Mouse (Mus musculus) lung, adult 2 months (tissue): ENCODE measurements around the gene Zfp609. TPM values are rescaled to one million over a fixed set of nuclear protein-coding genes. Genes with fewer than 3 reads are reported as not detected.
"Not testable (repeated sequence)": the region's sequence is repeated elsewhere in the genome, so short reads cannot be mapped to it uniquely, and the experiment has no call there.

Source experiments
- DNase-seq: peaks from one replicate; pipeline ENCODE4 v3.0.0; 2022
- H3K4me1 ChIP-seq: fragments of 200-500 bp; 2 replicates; pipeline ENCODE4 v1.6.1; 2011; ENCODE audit warnings: low read length; ENCODE audit not compliant: control insufficient read depth, insufficient read depth
- H3K4me3 ChIP-seq: fragments of 200-500 bp; replicated peaks from 2 replicates; pipeline ENCODE3; 2011; ENCODE audit warnings: low read depth, mild to moderate bottlenecking, control low read depth, low read length; ENCODE audit errors: extremely low read depth
- CTCF ChIP-seq: fragments of 200-500 bp; IDR thresholded peaks from 2 replicates; pipeline ENCODE4 v1.5.1; 2011; ENCODE audit warnings: mild to moderate bottlenecking, low read length, control low read depth; ENCODE audit not compliant: insufficient read depth
- POLR2A ChIP-seq: fragments of 200-500 bp; IDR thresholded peaks from 2 replicates; pipeline ENCODE4 v1.6.1; 2011; ENCODE audit warnings: low read depth, mild to moderate bottlenecking, control low read depth, low read length, borderline replicate concordance; ENCODE audit errors: extremely low read depth
- WGBS: fragments of 180-500 bp; shearing (Covaris S2); methylation state at CpG from one replicate; pipeline ENCODE4 v1.1.7; 2018; 5-methylcytosine and 5-hydroxymethylcytosine counted together
- polyA plus RNA-seq: library from polyadenylated mRNA; depleted of rRNA; stranded (reverse); fragments of >200 nt; gene quantifications from 2 replicates; pipeline ENCODE4 v1.2.3, GENCODE M21; 2012

Gene Zfp609
- polyA plus RNA-seq, 1 experiment: 11.7 TPM

- H3K4me3 ChIP-seq: no peak overlapping the region
- WGBS: 78% methylated on average over 9 of the region's 9 CpGs
- no peak for DNase-seq
- TF ChIP-seq CTCF (no peak), POLR2A (no peak)
- H3K4me1 ChIP-seq: no peaks in the 10 kb centered on the region
These were observed 125.1 kb downstream of the Zfp609 start for GRCm38 (mm10) chr9:65702286-65702685.

- peaks cover 5% of the 10 kb centered on the region for H3K4me1 ChIP-seq
- DNase-seq: no peak
- H3K4me3 ChIP-seq: no peak overlapping the region
- WGBS: 91% methylated on average over 6 of the region's 6 CpGs
- TF ChIP-seq POLR2A: no peak
- no peak for TF ChIP-seq CTCF
These were observed 126.9 kb downstream of the Zfp609 start for GRCm38 (mm10) chr9:65700504-65700903.

- TF ChIP-seq POLR2A: no peak
- TF ChIP-seq CTCF: no peak
- peaks cover 5% of the 10 kb centered on the region for H3K4me1 ChIP-seq
- H3K4me3 ChIP-seq: no peak overlapping the region
- DNase-seq: no peak
These were observed 129.4 kb downstream of the Zfp609 start for GRCm38 (mm10) chr9:65697992-65698391.

GRCm38 (mm10) chr9:65697356-65697755 lies 130.0 kb downstream of the Zfp609 start:
- 82% methylated on average over 7 of the region's 7 CpGs for WGBS

GRCm38 (mm10) chr9:65696337-65696736 lies 131.0 kb downstream of the Zfp609 start:
- H3K4me1 ChIP-seq: peaks cover 5% of the 10 kb centered on the region
- no peak for DNase-seq
- no peak for TF ChIP-seq CTCF
- no peak for TF ChIP-seq POLR2A
- H3K4me3 ChIP-seq: no peak overlapping the region

More at GRCm38 (mm10) chr9:65697356-65697755, 130.0 kb downstream of the Zfp609 start:
- TF ChIP-seq CTCF (no peak), POLR2A (no peak)
- no peak overlapping the region for H3K4me3 ChIP-seq
- peaks cover 5% of the 10 kb centered on the region for H3K4me1 ChIP-seq
- no peak for DNase-seq

GRCm38 (mm10) chr9:65695646-65696045 lies 131.7 kb downstream of the Zfp609 start:
- TF ChIP-seq CTCF (no peak), POLR2A (no peak)
- peaks cover 5% of the 10 kb centered on the region for H3K4me1 ChIP-seq
- H3K4me3 ChIP-seq: no peak overlapping the region
- no peak for DNase-seq
- 46% methylated on average over 3 of the region's 3 CpGs for WGBS

- 39% methylated on average over 5 of the region's 5 CpGs for WGBS
- H3K4me1 ChIP-seq: peaks cover 5% of the 10 kb centered on the region
- no peak for TF ChIP-seq POLR2A
- TF ChIP-seq CTCF: no peak
- H3K4me3 ChIP-seq: no peak overlapping the region
- DNase-seq: no peak
These were observed 134.3 kb downstream of the Zfp609 start for GRCm38 (mm10) chr9:65692959-65693603.

- TF ChIP-seq POLR2A: no peak
- no peak for TF ChIP-seq CTCF
- H3K4me1 ChIP-seq: peaks cover 5% of the 10 kb centered on the region
- WGBS: 53% methylated on average over 3 of the region's 3 CpGs
- DNase-seq: no peak
- H3K4me3 ChIP-seq: no peak overlapping the region
These were observed 134.9 kb downstream of the Zfp609 start for GRCm38 (mm10) chr9:65692466-65692865.

GRCm38 (mm10) chr9:65689869-65690268 lies 137.5 kb downstream of the Zfp609 start:
- not testable (repeated sequence) for H3K4me3 ChIP-seq, H3K4me1 ChIP-seq, DNase-seq
- WGBS: 77% methylated on average over 2 of the region's 2 CpGs

- 62% methylated on average over 2 of the region's 2 CpGs for WGBS
These were observed 142.7 kb downstream of the Zfp609 start for GRCm38 (mm10) chr9:65684704-65685103.

More at GRCm38 (mm10) chr9:65684704-65685103, 142.7 kb downstream of the Zfp609 start:
- no peak for DNase-seq
- TF ChIP-seq CTCF (no peak), POLR2A (no peak)
- Histone ChIP-seq H3K4me1 (peaks cover 35% of the 10 kb centered on the region), H3K4me3 (no peak overlapping the region)
